Mouse (Mus musculus): Measurements from ENCODE around the gene Tmem14a. TPM values are rescaled to one million over a fixed set of nuclear protein-coding genes. Genes with fewer than 3 reads are reported as not detected.
"Not testable (repeated sequence)": the region's sequence is repeated elsewhere in the genome, so short reads cannot be mapped to it uniquely, and the experiment has no call there.

The Tmem14a gene
- polyA plus RNA-seq, 1 experiment from 2014 or later: 16.7 TPM

DNA sequence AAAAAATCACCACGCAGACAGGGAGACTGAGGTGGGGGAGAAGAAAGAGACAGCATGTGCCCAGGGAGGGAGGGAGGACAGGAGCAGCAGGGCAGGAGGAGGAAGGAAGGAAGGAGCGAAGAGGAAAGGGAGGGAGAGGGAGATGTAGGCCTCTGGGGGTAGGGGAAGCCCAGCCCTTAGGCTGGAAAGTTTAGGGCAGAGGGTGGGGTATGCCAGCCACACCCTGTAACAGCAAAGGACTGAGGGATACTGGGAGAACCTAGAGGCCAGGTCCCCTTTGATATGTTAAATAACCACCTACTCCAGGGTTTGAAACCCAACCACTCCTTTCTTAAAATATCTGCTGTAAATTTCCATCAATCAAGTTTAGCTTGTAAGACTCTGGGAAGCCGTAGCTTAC is 38.0 kb downstream of the Tmem14a start:
- no peaks in the 10 kb centered on the region for H3K36me3 ChIP-seq
- 62% methylated on average over 3 of the region's 3 CpGs for WGBS
- no peak overlapping the region for H3K4me3 ChIP-seq (replicated peaks)
- ATAC-seq: no peak
- H3K27me3 ChIP-seq: no peaks in the 10 kb centered on the region
- no peaks in the 10 kb centered on the region for H3K4me1 ChIP-seq (replicated peaks)
- H3K9ac ChIP-seq (replicated peaks): no peak overlapping the region
- no peaks in the 10 kb centered on the region for H3K9me3 ChIP-seq
- no peak overlapping the region for H3K4me2 ChIP-seq (replicated peaks)
- H3K27ac ChIP-seq: no peak overlapping the region

DNA sequence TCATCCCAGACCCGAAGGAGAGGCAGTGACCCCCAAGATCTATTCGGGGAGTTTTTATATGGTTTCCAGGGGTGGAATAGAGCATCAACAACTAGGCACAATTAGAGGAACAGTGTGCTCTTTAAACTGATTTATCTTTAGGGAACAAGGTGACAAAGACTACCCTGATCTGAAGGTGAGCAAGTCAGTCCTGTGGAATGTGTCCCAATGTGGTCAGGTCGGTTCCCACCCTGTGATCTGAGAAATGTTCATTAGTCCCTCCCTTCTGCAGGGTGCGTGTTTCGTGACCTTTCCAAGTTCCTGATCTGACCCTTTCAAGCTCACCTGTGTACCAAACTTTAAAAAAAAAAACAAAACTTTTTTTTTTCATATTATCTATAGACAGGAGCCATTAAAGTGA is 38.5 kb downstream of the Tmem14a start:
- 85% methylated on average over 5 of the region's 5 CpGs for WGBS
- H3K4me3 ChIP-seq (replicated peaks): no peak overlapping the region
- H3K36me3 ChIP-seq: no peaks in the 10 kb centered on the region
- H3K27ac ChIP-seq: no peak overlapping the region
- no peaks in the 10 kb centered on the region for H3K27me3 ChIP-seq
- H3K4me2 ChIP-seq (replicated peaks): no peak overlapping the region
- no peaks in the 10 kb centered on the region for H3K4me1 ChIP-seq (replicated peaks)
- ATAC-seq: no peak
- no peak overlapping the region for H3K9ac ChIP-seq (replicated peaks)
- H3K9me3 ChIP-seq: no peaks in the 10 kb centered on the region

DNA sequence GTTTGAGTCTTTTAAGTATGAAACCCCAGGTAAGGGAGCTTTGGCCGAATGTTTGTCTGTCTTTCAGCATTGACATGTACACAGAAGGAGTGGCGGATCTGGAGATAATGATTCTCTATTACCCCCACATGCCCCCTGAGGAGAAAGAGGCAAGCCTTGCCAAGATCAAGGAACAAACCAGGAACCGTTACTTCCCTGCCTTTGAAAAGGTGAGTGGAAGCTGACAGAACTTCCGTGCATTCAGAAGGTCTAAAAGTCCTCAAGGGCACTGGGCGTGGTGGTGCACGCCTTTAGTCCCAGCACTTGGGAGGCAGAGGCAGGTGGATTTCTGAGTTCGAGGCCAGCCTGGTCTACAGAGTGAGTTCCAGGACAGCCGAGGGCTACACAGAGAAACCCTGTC is 41.6 kb downstream of the Tmem14a start:
- not testable (repeated sequence) for H3K4me1 ChIP-seq (replicated peaks); ATAC-seq; H3K27me3 ChIP-seq; H3K9me3 ChIP-seq; H3K9ac ChIP-seq (replicated peaks); H3K4me2 ChIP-seq (replicated peaks); H3K36me3 ChIP-seq; H3K4me3 ChIP-seq (replicated peaks); H3K27ac ChIP-seq
- 84% methylated on average over 8 of the region's 8 CpGs for WGBS

GRCm38 (mm10) chr1:21262401-21262800 is 44.0 kb downstream of the Tmem14a start:
- Histone ChIP-seq H3K27me3 (no peaks in the 10 kb centered on the region), H3K9ac (replicated peaks) (no peak overlapping the region), H3K36me3 (no peaks in the 10 kb centered on the region), H3K4me3 (replicated peaks) (no peak overlapping the region), H3K9me3 (no peaks in the 10 kb centered on the region), H3K27ac (no peak overlapping the region), H3K4me1 (replicated peaks) (no peaks in the 10 kb centered on the region), H3K4me2 (replicated peaks) (no peak overlapping the region)
- WGBS: 92% methylated on average over 5 of the region's 5 CpGs
- ATAC-seq: no peak

GRCm38 (mm10) chr1:21263986-21264385 is 45.6 kb downstream of the Tmem14a start:
- no peaks in the 10 kb centered on the region for H3K9me3 ChIP-seq
- H3K4me1 ChIP-seq (replicated peaks): no peaks in the 10 kb centered on the region
- no peak overlapping the region for H3K4me2 ChIP-seq (replicated peaks)
- no peak overlapping the region for H3K4me3 ChIP-seq (replicated peaks)
- no peak overlapping the region for H3K9ac ChIP-seq (replicated peaks)
- ATAC-seq: no peak
- H3K27ac ChIP-seq: no peak overlapping the region
- 89% methylated on average over 4 of the region's 4 CpGs for WGBS
- H3K27me3 ChIP-seq: no peaks in the 10 kb centered on the region
- H3K36me3 ChIP-seq: no peaks in the 10 kb centered on the region

GRCm38 (mm10) chr1:21264747-21265146 is 46.4 kb downstream of the Tmem14a start:
- ATAC-seq: no peak
- no peaks in the 10 kb centered on the region for H3K9me3 ChIP-seq
- no peaks in the 10 kb centered on the region for H3K4me1 ChIP-seq (replicated peaks)
- H3K9ac ChIP-seq (replicated peaks): no peak overlapping the region
- no peak overlapping the region for H3K4me2 ChIP-seq (replicated peaks)
- no peaks in the 10 kb centered on the region for H3K36me3 ChIP-seq
- H3K4me3 ChIP-seq (replicated peaks): no peak overlapping the region
- no peak overlapping the region for H3K27ac ChIP-seq
- WGBS: 87% methylated on average over 8 of the region's 8 CpGs
- H3K27me3 ChIP-seq: no peaks in the 10 kb centered on the region

- Histone ChIP-seq H3K36me3 (no peaks in the 10 kb centered on the region), H3K4me1 (replicated peaks) (no peaks in the 10 kb centered on the region), H3K9ac (replicated peaks) (no peak overlapping the region), H3K4me3 (replicated peaks) (no peak overlapping the region), H3K9me3 (no peaks in the 10 kb centered on the region), H3K27ac (no peak overlapping the region), H3K4me2 (replicated peaks) (no peak overlapping the region), H3K27me3 (no peaks in the 10 kb centered on the region)
- 78% methylated on average over 1 of the region's 1 CpGs for WGBS
- no peak for ATAC-seq
Observed at GRCm38 (mm10) chr1:21266766-21267165, 48.4 kb downstream of the Tmem14a start.

GRCm38 (mm10) chr1:21267466-21267865 is 49.1 kb downstream of the Tmem14a start:
- H3K4me3 ChIP-seq (replicated peaks); ATAC-seq; H3K9me3 ChIP-seq; H3K9ac ChIP-seq (replicated peaks); H3K4me1 ChIP-seq (replicated peaks); H3K27ac ChIP-seq; H3K27me3 ChIP-seq; H3K36me3 ChIP-seq; H3K4me2 ChIP-seq (replicated peaks): not testable (repeated sequence)
- WGBS: 93% methylated on average over 6 of the region's 7 CpGs

- Histone ChIP-seq H3K27ac (no peak overlapping the region), H3K27me3 (no peaks in the 10 kb centered on the region), H3K4me1 (replicated peaks) (no peaks in the 10 kb centered on the region), H3K4me3 (replicated peaks) (peak overlapping the region; percentile 20; the same call in 1 of the 2 replicates), H3K36me3 (no peaks in the 10 kb centered on the region), H3K4me2 (replicated peaks) (peak overlapping the region; percentile 45), H3K9ac (replicated peaks) (no peak overlapping the region), H3K9me3 (no peaks in the 10 kb centered on the region)
- WGBS: 22% methylated on average over 18 of the region's 18 CpGs
- peak; percentile 86 for ATAC-seq
Observed at GRCm38 (mm10) chr1:21271343-21272055, 53.1 kb downstream of the Tmem14a start.

DNA sequence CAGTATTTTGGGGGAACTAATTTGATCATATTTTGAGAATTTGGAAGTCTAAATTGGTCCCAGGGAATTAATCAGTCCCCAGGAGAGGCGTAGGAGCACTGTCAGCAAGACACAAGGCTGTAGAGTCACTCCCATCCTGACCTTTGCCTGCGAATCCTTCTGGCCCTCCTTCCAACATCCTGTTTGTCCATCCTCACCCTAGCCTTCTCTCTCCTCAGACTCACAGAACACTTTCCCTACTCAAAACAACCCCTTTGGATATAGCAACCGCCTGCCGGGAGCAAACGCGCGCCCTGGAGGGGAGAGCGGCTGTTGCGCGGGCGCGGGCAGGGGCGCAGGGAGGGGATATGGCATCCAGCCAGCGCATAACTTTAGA is 53.7 kb downstream of the Tmem14a start:
- no peaks in the 10 kb centered on the region for H3K4me1 ChIP-seq (replicated peaks)
- H3K4me2 ChIP-seq (replicated peaks): peak overlapping the region; percentile 45
- 12% methylated on average over 14 of the region's 14 CpGs for WGBS
- no peak overlapping the region for H3K9ac ChIP-seq (replicated peaks)
- no peak overlapping the region for H3K27ac ChIP-seq
- no peaks in the 10 kb centered on the region for H3K36me3 ChIP-seq
- peak; percentile 43; the same call in 1 of the 2 replicates for ATAC-seq
- no peak overlapping the region for H3K4me3 ChIP-seq (replicated peaks)
- no peaks in the 10 kb centered on the region for H3K9me3 ChIP-seq
- no peaks in the 10 kb centered on the region for H3K27me3 ChIP-seq

GRCm38 (mm10) chr1:21273091-21273490 is 54.7 kb downstream of the Tmem14a start:
- no peak for ATAC-seq
- WGBS: 91% methylated on average over 6 of the region's 6 CpGs
- no peak overlapping the region for H3K9ac ChIP-seq (replicated peaks)

GRCm38 (mm10) chr1:21274437-21275040 is 56.2 kb downstream of the Tmem14a start:
- no peaks in the 10 kb centered on the region for H3K36me3 ChIP-seq
- no peaks in the 10 kb centered on the region for H3K9me3 ChIP-seq
- H3K9ac ChIP-seq (replicated peaks): no peak overlapping the region
- H3K27ac ChIP-seq: no peak overlapping the region
- no peak overlapping the region for H3K4me2 ChIP-seq (replicated peaks)
- H3K4me3 ChIP-seq (replicated peaks): no peak overlapping the region
- H3K27me3 ChIP-seq: no peaks in the 10 kb centered on the region
- no peak for ATAC-seq
- WGBS: 78% methylated on average over 2 of the region's 2 CpGs
- H3K4me1 ChIP-seq (replicated peaks): no peaks in the 10 kb centered on the region

More at GRCm38 (mm10) chr1:21273091-21273490, 54.7 kb downstream of the Tmem14a start:
- Histone ChIP-seq H3K27ac (no peak overlapping the region), H3K36me3 (no peaks in the 10 kb centered on the region), H3K27me3 (no peaks in the 10 kb centered on the region), H3K9me3 (no peaks in the 10 kb centered on the region), H3K4me3 (replicated peaks) (no peak overlapping the region), H3K4me2 (replicated peaks) (no peak overlapping the region), H3K4me1 (replicated peaks) (no peaks in the 10 kb centered on the region)

DNA sequence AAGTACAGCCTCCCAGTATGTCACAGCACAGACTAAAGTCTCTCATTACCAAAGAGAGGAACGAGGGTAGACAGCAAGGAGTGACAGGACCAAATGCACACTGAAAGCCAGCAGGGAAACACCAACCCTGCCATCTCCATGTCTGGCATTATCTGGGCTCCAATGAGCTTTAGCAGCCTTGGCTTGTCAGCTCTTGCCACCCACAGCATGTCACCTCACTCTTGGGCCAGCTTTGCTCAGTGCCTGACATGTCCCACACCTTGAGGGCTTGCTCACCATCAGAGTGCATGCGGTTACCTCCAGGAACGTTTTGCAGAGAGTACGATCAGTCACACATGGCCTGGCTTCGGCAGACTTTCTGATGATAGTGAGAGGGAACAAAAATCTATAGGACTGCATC is 57.0 kb downstream of the Tmem14a start:
- H3K36me3 ChIP-seq; H3K27me3 ChIP-seq; H3K4me2 ChIP-seq (replicated peaks); H3K27ac ChIP-seq; H3K4me1 ChIP-seq (replicated peaks); H3K4me3 ChIP-seq (replicated peaks); H3K9me3 ChIP-seq; ATAC-seq; H3K9ac ChIP-seq (replicated peaks): not testable (repeated sequence)
- WGBS: 93% methylated on average over 4 of the region's 5 CpGs

All from midbrain, embryonic 13.5 days (tissue).